Mouse (Mus musculus) thymus, postnatal 0 days (tissue): ENCODE measurements around the gene Phf1. TPM values are rescaled to one million over a fixed set of nuclear protein-coding genes. Genes with fewer than 3 reads are reported as not detected.

Experiments used
- DNase-seq: peaks from one replicate; pipeline ENCODE4 v3.0.0-alpha.2; 2015; ENCODE audit warnings: low spot score
- polyA plus RNA-seq: library from polyadenylated mRNA; unstranded; fragments of >200 nt; fragmentation: Nextera tagmentation; extraction: Ambion mirVana; gene quantifications from 2 replicates; pipeline ENCODE4 v1.2.1, GENCODE M21; 2015

Gene Phf1
- polyA plus RNA-seq, 1 experiment from 2014 or later, result 9.3 TPM

- DNase-seq, result no peak
These were observed 17.9 kb downstream of the Phf1 start for GRCm38 (mm10) chr17:26950560-26951288.

- peak; percentile 88 for DNase-seq
These were observed 18.6 kb downstream of the Phf1 start for GRCm38 (mm10) chr17:26951406-26951805.

GRCm38 (mm10) chr17:26951952-26952877 lies 19.4 kb downstream of the Phf1 start:
- peak; percentile 17 for DNase-seq

- no peak for DNase-seq
These were observed 20.3 kb downstream of the Phf1 start for GRCm38 (mm10) chr17:26953201-26953600.

- no peak for DNase-seq
These were observed 20.9 kb downstream of the Phf1 start for GRCm38 (mm10) chr17:26953726-26954125.

GRCm38 (mm10) chr17:26956309-26956708 lies 23.5 kb downstream of the Phf1 start:
- no peak for DNase-seq

- DNase-seq, result no peak
These were observed 24.0 kb downstream of the Phf1 start for GRCm38 (mm10) chr17:26956895-26957294.

- no peak for DNase-seq
These were observed 25.0 kb downstream of the Phf1 start for GRCm38 (mm10) chr17:26957872-26958271.

GRCm38 (mm10) chr17:26958880-26959279 lies 26.0 kb downstream of the Phf1 start:
- no peak for DNase-seq

GRCm38 (mm10) chr17:26959815-26960214 lies 27.0 kb downstream of the Phf1 start:
- DNase-seq, result no peak

GRCm38 (mm10) chr17:26961572-26962240 lies 28.9 kb downstream of the Phf1 start:
- no peak for DNase-seq

- DNase-seq, result no peak
These were observed 34.1 kb downstream of the Phf1 start for GRCm38 (mm10) chr17:26966993-26967392.

- DNase-seq, result no peak
These were observed 34.6 kb downstream of the Phf1 start for GRCm38 (mm10) chr17:26967477-26967876.

GRCm38 (mm10) chr17:26968200-26968611 lies 35.4 kb downstream of the Phf1 start:
- DNase-seq, result no peak

- no peak for DNase-seq
These were observed 36.4 kb downstream of the Phf1 start for GRCm38 (mm10) chr17:26969257-26969656.

- DNase-seq, result no peak
These were observed 37.4 kb downstream of the Phf1 start for GRCm38 (mm10) chr17:26970221-26970620.

GRCm38 (mm10) chr17:26971247-26971905 lies 38.5 kb downstream of the Phf1 start:
- no peak for DNase-seq

GRCm38 (mm10) chr17:26972107-26972506 lies 39.3 kb downstream of the Phf1 start:
- DNase-seq, result no peak

- peak; percentile 97 for DNase-seq
These were observed 40.1 kb downstream of the Phf1 start, which contains the start of gene Zbtb9 for GRCm38 (mm10) chr17:26972703-26973574. Gene Zbtb9 (plus strand): TSS chr17:26973167.

GRCm38 (mm10) chr17:26974547-26974946 lies 41.7 kb downstream of the Phf1 start:
- DNase-seq, result no peak
